Mouse (Mus musculus): Measurements from ENCODE around the gene Rnf224. TPM values are rescaled to one million over a fixed set of nuclear protein-coding genes. Genes with fewer than 3 reads are reported as not detected.

Rnf224 gene
- total and polyA plus RNA-seq, 2 experiments from 2014 or later: 0.33 TPM; not detected in 1

DNA sequence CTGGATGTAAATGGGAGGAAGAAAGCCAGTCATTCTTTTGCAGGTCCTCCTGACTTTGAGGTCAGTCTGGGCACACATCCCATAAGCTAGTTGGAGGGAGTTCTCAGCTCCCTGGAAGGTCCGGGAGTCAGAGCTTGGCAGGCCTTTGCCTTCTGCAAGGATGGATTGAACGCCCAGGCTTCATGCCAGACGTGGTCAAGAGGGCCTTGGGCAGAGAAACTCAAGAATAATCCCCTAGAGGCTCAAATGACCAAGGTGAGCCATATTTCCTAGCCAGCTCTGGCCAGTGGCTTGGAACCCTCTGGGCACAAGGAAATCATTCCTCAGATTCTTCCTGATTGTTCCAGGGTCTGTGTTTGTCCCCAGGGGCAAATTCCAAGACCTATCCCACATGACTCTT is 28.3 kb upstream of the Rnf224 start:
- H3K4me3 ChIP-seq (ENCODE audit: low read depth, low read length): no peak overlapping the region; the same call in 1 of the 2 replicates
- peaks cover 37% of the 10 kb centered on the region for H3K4me1 ChIP-seq (ENCODE audit: insufficient read depth, low read length)
- peak overlapping the region; percentile 100 for H3K4me2 ChIP-seq (ENCODE audit: low read depth, low read length, poor library complexity, severe bottlenecking)
- TF ChIP-seq CTCF (IDR thresholded peaks at IDR 0.05): no peak
- DNase-seq (ENCODE audit: low spot score) (peak; percentile 47), ATAC-seq (ENCODE audit: low FRiP score) (no peak)
- H3K27me3 ChIP-seq (ENCODE audit: insufficient read depth, low read length): peaks cover 3% of the 10 kb centered on the region; the same call in 1 of the 2 replicates
- H3K27ac ChIP-seq (ENCODE audit: low read depth, low read length): no peak overlapping the region
- no peak overlapping the region for H3K9ac ChIP-seq (replicated peaks; ENCODE audit: low read length, poor library complexity, severe bottlenecking)
- 75% methylated on average over 3 of the region's 3 CpGs for WGBS
- H3K9me3 ChIP-seq (ENCODE audit: low read length): no peaks in the 10 kb centered on the region
- peaks cover 16% of the 10 kb centered on the region for H3K36me3 ChIP-seq (ENCODE audit: insufficient read depth, low read length)

DNA sequence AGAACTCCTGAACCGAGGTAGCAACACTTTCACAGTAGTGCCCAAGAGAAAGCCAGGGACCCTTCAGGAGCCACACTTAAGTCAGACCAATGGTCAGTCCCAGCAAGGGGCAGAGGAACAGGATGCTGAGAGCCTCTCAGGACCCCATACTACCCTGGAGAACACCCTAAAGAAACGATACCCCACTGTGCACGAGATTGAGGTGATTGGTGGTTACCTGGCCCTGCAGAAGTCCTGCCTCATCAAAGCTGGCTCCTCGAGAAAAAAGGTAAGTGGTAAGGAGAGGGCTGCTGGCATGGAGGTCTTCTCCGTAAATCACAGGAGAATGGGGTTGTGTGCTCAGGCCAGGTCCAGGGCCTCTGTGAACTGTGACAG is 27.7 kb upstream of the Rnf224 start:
- DNase-seq (ENCODE audit: low spot score) (no peak), ATAC-seq (ENCODE audit: low FRiP score) (no peak)
- Histone ChIP-seq H3K27me3 (ENCODE audit: insufficient read depth, low read length) (peaks cover 3% of the 10 kb centered on the region; the same call in 1 of the 2 replicates), H3K4me2 (ENCODE audit: low read depth, low read length, poor library complexity, severe bottlenecking) (peak overlapping the region; percentile 100), H3K4me3 (ENCODE audit: low read depth, low read length) (peak overlapping the region; percentile 71), H3K9ac (replicated peaks; ENCODE audit: low read length, poor library complexity, severe bottlenecking) (0 out of 2 replicates have a peak overlapping the region, but pooled peaks have one; percentile 65), H3K9me3 (ENCODE audit: low read length) (no peaks in the 10 kb centered on the region), H3K36me3 (ENCODE audit: insufficient read depth, low read length) (peaks cover 10% of the 10 kb centered on the region), H3K27ac (ENCODE audit: low read depth, low read length) (no peak overlapping the region), H3K4me1 (ENCODE audit: insufficient read depth, low read length) (peaks cover 37% of the 10 kb centered on the region)
- no peak for TF ChIP-seq CTCF (IDR thresholded peaks at IDR 0.05)
- 77% methylated on average over 5 of the region's 5 CpGs for WGBS

DNA sequence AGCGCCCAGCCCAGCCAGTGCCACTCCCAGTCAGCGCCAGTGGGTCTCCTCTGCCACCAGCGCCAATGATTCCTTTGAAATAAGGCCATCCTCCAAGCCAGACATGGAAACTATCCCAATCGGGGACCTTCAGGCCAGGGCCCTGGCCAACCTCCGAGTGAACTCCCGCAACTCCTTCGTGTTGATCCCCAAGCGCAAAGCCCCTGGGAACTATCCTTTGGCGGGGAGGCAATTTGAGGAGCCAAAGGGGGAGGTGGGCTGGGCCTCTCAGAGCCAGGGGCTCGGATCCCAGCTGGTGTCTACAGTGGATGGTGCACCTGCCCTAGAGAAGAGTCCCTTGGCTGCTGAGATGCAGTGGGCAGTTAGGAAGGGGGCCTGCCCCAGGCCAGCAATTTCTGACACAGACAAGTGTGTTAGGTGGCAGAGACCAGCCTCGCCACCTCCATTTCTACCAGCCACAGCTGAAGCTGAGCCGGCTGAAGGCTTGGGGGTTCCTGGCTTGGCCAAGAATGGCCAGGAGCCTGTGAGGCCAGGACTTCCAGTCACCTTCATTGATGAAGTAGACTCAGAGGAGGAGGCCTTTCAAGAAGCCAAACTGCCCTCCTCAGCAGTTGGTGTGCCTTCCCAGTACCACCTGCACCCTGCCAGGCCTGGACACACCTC is 27.2 kb upstream of the Rnf224 start:
- Histone ChIP-seq H3K4me2 (ENCODE audit: low read depth, low read length, poor library complexity, severe bottlenecking) (peak overlapping the region; percentile 100), H3K4me1 (ENCODE audit: insufficient read depth, low read length) (peaks cover 37% of the 10 kb centered on the region), H3K27me3 (ENCODE audit: insufficient read depth, low read length) (peaks cover 3% of the 10 kb centered on the region; the same call in 1 of the 2 replicates), H3K9ac (replicated peaks; ENCODE audit: low read length, poor library complexity, severe bottlenecking) (peak overlapping the region; percentile 65), H3K36me3 (ENCODE audit: insufficient read depth, low read length) (0 out of 2 replicates have a peak, but pooled peaks cover 7% of the 10 kb centered on the region), H3K9me3 (ENCODE audit: low read length) (no peaks in the 10 kb centered on the region), H3K4me3 (ENCODE audit: low read depth, low read length) (peak overlapping the region; percentile 71), H3K27ac (ENCODE audit: low read depth, low read length) (no peak overlapping the region)
- no peak for TF ChIP-seq CTCF (IDR thresholded peaks at IDR 0.05)
- WGBS: 23% methylated on average over 12 of the region's 12 CpGs
- no peak for ATAC-seq (ENCODE audit: low FRiP score)
- no peak for DNase-seq (ENCODE audit: low spot score)

DNA sequence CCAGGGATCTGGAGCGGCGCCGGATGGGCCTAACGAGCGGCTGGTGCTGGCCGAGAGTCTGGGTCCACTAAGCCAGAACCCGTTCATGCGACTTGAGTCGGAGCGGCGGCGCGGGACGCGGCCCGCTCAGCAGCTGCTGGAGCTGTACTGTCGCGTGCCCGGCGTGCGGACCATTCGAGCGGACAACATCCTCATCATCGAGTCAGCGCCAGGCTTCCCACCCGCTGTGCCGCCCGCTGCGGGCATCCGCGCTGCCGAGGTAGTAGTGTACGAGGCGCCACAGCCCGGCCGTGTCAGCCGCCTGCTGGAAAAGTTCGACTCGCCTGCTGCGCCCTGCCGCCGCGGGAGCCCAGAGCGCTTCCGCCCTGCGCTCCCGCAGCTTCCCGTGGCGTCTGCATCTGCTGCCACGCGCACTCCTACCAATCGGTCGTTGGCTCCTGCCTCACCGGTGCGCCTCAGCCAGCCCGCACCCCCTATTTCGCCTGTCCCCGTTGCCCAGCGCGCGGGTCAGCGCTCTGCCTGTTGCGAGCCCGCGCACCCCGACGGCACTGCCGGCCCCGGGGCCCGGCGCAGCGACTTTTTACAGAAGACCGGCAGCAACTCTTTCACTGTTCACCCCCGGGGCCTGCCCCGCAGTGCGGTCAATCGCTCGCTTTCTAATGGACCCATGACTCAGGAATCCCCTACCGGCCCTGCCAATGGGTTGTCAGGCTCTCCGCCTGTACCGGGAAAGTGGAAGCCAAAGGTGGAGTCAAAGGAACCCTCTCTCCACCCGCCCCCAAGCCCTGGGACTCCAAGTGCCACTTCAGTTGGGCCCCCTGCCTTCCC is 26.4 kb upstream of the Rnf224 start:
- Histone ChIP-seq H3K4me2 (ENCODE audit: low read depth, low read length, poor library complexity, severe bottlenecking) (peak overlapping the region; percentile 100), H3K4me1 (ENCODE audit: insufficient read depth, low read length) (peaks cover 37% of the 10 kb centered on the region), H3K4me3 (ENCODE audit: low read depth, low read length) (peak overlapping the region; percentile 71), H3K27ac (ENCODE audit: low read depth, low read length) (peak overlapping the region; percentile 67; the same call in 1 of the 2 replicates), H3K27me3 (ENCODE audit: insufficient read depth, low read length) (peaks cover 3% of the 10 kb centered on the region; the same call in 1 of the 2 replicates), H3K9me3 (ENCODE audit: low read length) (no peaks in the 10 kb centered on the region), H3K9ac (replicated peaks; ENCODE audit: low read length, poor library complexity, severe bottlenecking) (peak overlapping the region; percentile 65), H3K36me3 (ENCODE audit: insufficient read depth, low read length) (0 out of 2 replicates have a peak, but pooled peaks cover 6% of the 10 kb centered on the region)
- DNase-seq (ENCODE audit: low spot score) (peak; percentile 49), ATAC-seq (ENCODE audit: low FRiP score) (peak; percentile 31)
- WGBS: under 1% methylated on average over 77 of the region's 82 CpGs
- no peak for TF ChIP-seq CTCF (IDR thresholded peaks at IDR 0.05)

DNA sequence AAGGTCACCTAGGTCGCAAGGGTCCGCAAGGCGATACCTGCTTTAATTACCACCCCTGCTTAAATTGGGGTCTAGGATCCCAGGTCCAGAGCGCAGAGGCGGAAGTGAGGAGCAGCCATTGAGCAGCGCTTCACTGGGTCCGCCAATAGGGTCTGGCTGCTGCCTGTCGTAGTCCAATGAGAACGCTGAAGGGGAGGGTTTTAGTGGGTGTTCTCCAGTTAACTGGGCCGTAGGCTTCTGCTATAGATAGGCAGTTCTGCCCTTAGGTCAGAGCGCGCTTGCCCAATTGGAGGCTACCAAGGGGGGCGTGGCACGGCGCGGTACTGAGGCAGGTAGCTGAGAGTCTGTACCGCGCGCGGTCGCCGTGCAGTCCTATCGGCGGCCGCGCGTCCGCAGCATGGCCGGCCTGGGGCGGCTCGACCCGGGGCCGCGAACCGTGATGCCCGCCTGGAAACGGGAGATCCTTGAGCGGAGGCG is 25.7 kb upstream of the Rnf224 start, which contains the start of gene Tprn:
Tprn (plus strand) TSS at position 328 of the 477 bp plus-strand sequence.
- Histone ChIP-seq H3K4me2 (ENCODE audit: low read depth, low read length, poor library complexity, severe bottlenecking) (peak within 1 kb of the TSS; percentile 100), H3K36me3 (ENCODE audit: insufficient read depth, low read length) (0 out of 2 replicates have a peak, but pooled peaks cover 3% of the 10 kb centered on the region), H3K9me3 (ENCODE audit: low read length) (no peaks in the 10 kb centered on the region), H3K9ac (replicated peaks; ENCODE audit: low read length, poor library complexity, severe bottlenecking) (peak within 1 kb of the TSS; percentile 65), H3K27me3 (ENCODE audit: insufficient read depth, low read length) (peaks cover 3% of the 10 kb centered on the region; the same call in 1 of the 2 replicates), H3K4me3 (ENCODE audit: low read depth, low read length) (peak within 1 kb of the TSS; percentile 71), H3K27ac (ENCODE audit: low read depth, low read length) (peak within 1 kb of the TSS; percentile 76), H3K4me1 (ENCODE audit: insufficient read depth, low read length) (peaks cover 36% of the 10 kb centered on the region)
- DNase-seq (ENCODE audit: low spot score) (peak; percentile 99), ATAC-seq (ENCODE audit: low FRiP score) (peak; percentile 97)
- under 1% methylated on average over 39 of the region's 39 CpGs for WGBS
- 0 out of 2 replicates have a peak, but pooled peaks have one; percentile 6 for TF ChIP-seq CTCF (IDR thresholded peaks at IDR 0.05)
